Mouse (Mus musculus): ENCODE results near the gene Dnajc17.
A peak's percentile ranks its signal among the peaks of the same experiment; 100 is the strongest.

Dnajc17 gene

GRCm38 (mm10) chr2:119208344-119209175 is at the start of gene Dnajc17, which contains the start of gene Zfyve19:
Dnajc17 (minus strand) TSS chr2:119208795.
Zfyve19 (plus strand) TSS chr2:119208617.
- DNase-seq (ENCODE audit: extremely low read depth, low read depth) = peak; percentile 89

GRCm38 (mm10) chr2:119254976-119255375 is 46.4 kb upstream of the Dnajc17 start:
- no peak for DNase-seq (ENCODE audit: extremely low read depth, low read depth)

- peak; percentile 63 for DNase-seq (ENCODE audit: extremely low read depth, low read depth)
These were observed 42.4 kb upstream of the Dnajc17 start for GRCm38 (mm10) chr2:119250826-119251478.

GRCm38 (mm10) chr2:119250377-119250776 is 41.8 kb upstream of the Dnajc17 start:
- no peak for DNase-seq (ENCODE audit: extremely low read depth, low read depth)

- DNase-seq (ENCODE audit: extremely low read depth, low read depth) = no peak
These were observed 41.0 kb upstream of the Dnajc17 start for GRCm38 (mm10) chr2:119249592-119250061.

- DNase-seq (ENCODE audit: extremely low read depth, low read depth) = no peak
These were observed 39.3 kb upstream of the Dnajc17 start for GRCm38 (mm10) chr2:119247904-119248303.

GRCm38 (mm10) chr2:119245246-119245645 is 36.7 kb upstream of the Dnajc17 start:
- no peak for DNase-seq (ENCODE audit: extremely low read depth, low read depth)

GRCm38 (mm10) chr2:119242548-119242947 is 34.0 kb upstream of the Dnajc17 start:
- no peak for DNase-seq (ENCODE audit: extremely low read depth, low read depth)

- no peak for DNase-seq (ENCODE audit: extremely low read depth, low read depth)
These were observed 32.2 kb upstream of the Dnajc17 start for GRCm38 (mm10) chr2:119240819-119241186.

- DNase-seq (ENCODE audit: extremely low read depth, low read depth) = no peak
These were observed 31.7 kb upstream of the Dnajc17 start for GRCm38 (mm10) chr2:119240075-119240818.

GRCm38 (mm10) chr2:119238671-119239070 is 30.1 kb upstream of the Dnajc17 start:
- DNase-seq (ENCODE audit: extremely low read depth, low read depth) = no peak

GRCm38 (mm10) chr2:119237871-119238220 is 29.3 kb upstream of the Dnajc17 start:
- no peak for DNase-seq (ENCODE audit: extremely low read depth, low read depth)

GRCm38 (mm10) chr2:119237210-119237870 is 28.7 kb upstream of the Dnajc17 start, which contains the start of gene Spint1:
Spint1 (plus strand) TSS chr2:119237362.
- DNase-seq (ENCODE audit: extremely low read depth, low read depth) = no peak

- DNase-seq (ENCODE audit: extremely low read depth, low read depth) = no peak
These were observed 28.2 kb upstream of the Dnajc17 start for GRCm38 (mm10) chr2:119236682-119237209.

- no peak for DNase-seq (ENCODE audit: extremely low read depth, low read depth)
These were observed 21.4 kb upstream of the Dnajc17 start, which contains the start of gene Ppp1r14d for GRCm38 (mm10) chr2:119229775-119230704. Ppp1r14d (minus strand) TSS chr2:119229906.

- DNase-seq (ENCODE audit: extremely low read depth, low read depth) = no peak
These were observed 547 bp upstream of the Dnajc17 start for GRCm38 (mm10) chr2:119209176-119209507.

- DNase-seq (ENCODE audit: extremely low read depth, low read depth) = peak; percentile 22
These were observed 643 bp downstream of the Dnajc17 start for GRCm38 (mm10) chr2:119207961-119208343.

GRCm38 (mm10) chr2:119203871-119204460 is 4.6 kb downstream of the Dnajc17 start:
- no peak for DNase-seq (ENCODE audit: extremely low read depth, low read depth)

GRCm38 (mm10) chr2:119202914-119203453 is 5.6 kb downstream of the Dnajc17 start:
- no peak for DNase-seq (ENCODE audit: extremely low read depth, low read depth)

Measured in MEL-GATA-1-ER (cell line).